ENCODE assay signal across 26 mouse cellular contexts in genomic region chr2:170659291-170659690, GRCm38 (mm10). TPM values are rescaled to one million over a fixed set of nuclear protein-coding genes. Genes with fewer than 3 reads are reported as not detected.
DNase-seq lines count a peak whose midpoint lies in the region; ATAC-seq and TF ChIP-seq lines count a peak whose summit lies in the region.
"Had no signal": no experiment of that assay in that cellular context is flagged by ENCODE, and none has a peak within 500 bp of the region (broad histone marks: within the 10 kb centered on the region; RNA-seq: fewer than 3 reads in every experiment).

No protein-coding gene starts in this region.

- TF ChIP-seq CTCF in midbrain, postnatal 0 days (IDR thresholded peaks at IDR 0.05) = no peak

- WGBS in hindbrain, embryonic 13.5 days = 29% methylated on average over 8 of the region's 8 CpGs
- WGBS in hindbrain, embryonic 16.5 days = 27% methylated on average over 8 of the region's 8 CpGs
- WGBS in midbrain, postnatal 0 days = 33% methylated on average over 8 of the region's 8 CpGs

- DNase-seq in Muller cell, postnatal 12 days (ENCODE audit: inconsistent ontology term) = peak; percentile 43
- peak; percentile 13 for DNase-seq in R1 (ENCODE audit: low read depth, low spot score)
- peak; percentile 43 for DNase-seq in midbrain, postnatal 0 days (ENCODE audit: low spot score)
- DNase-seq in gastrocnemius, postnatal 4 days (ENCODE audit: low spot score in 2 of 2) = no peak
- no peak for DNase-seq in spleen, postnatal 14 days (ENCODE audit: low spot score in 2 of 2)
- DNase-seq: adrenal gland, adult 8-10 months; cerebellum, adult 11 months; cerebellum, postnatal 14 days; heart, postnatal 36 days; kidney, adult 8-10 months; kidney, postnatal 14 days; lung, postnatal 10 days; right cerebral cortex, adult 18-20 months; thymus, postnatal 25 days had no signal

- ATAC-seq in hindbrain, embryonic 13.5 days (ENCODE audit: low FRiP score) = no peak
- no peak for ATAC-seq in hindbrain, embryonic 16.5 days
- ATAC-seq in midbrain, postnatal 0 days (ENCODE audit: low FRiP score) = no peak

- H3K9me3 ChIP-seq in hindbrain, embryonic 13.5 days = no peaks in the 10 kb centered on the region
- no peaks in the 10 kb centered on the region for H3K9me3 ChIP-seq in hindbrain, embryonic 16.5 days (ENCODE audit: control insufficient read depth, low read length)
- H3K9me3 ChIP-seq in midbrain, postnatal 0 days (ENCODE audit: low read length) = no peaks in the 10 kb centered on the region
- H3K9me3 ChIP-seq: embryonic facial prominence, embryonic 15.5 days; heart, embryonic 10.5 days; limb, embryonic 15.5 days; liver, embryonic 15.5 days had no signal

- peaks cover 48% of the 10 kb centered on the region for H3K4me1 ChIP-seq in hindbrain, embryonic 13.5 days (replicated peaks)
- peaks cover 9% of the 10 kb centered on the region for H3K4me1 ChIP-seq in hindbrain, embryonic 16.5 days (ENCODE audit: control insufficient read depth, insufficient read depth, low read depth, low read length)
- 0 out of 2 replicates have a peak, but pooled peaks cover 8% of the 10 kb centered on the region for H3K4me1 ChIP-seq in midbrain, postnatal 0 days (ENCODE audit: insufficient read depth, low read length)
- H3K4me1 ChIP-seq: liver, embryonic 15.5 days had no signal

- H3K4me3 ChIP-seq in hindbrain, embryonic 13.5 days = no peak overlapping the region
- H3K4me3 ChIP-seq in hindbrain, embryonic 16.5 days (ENCODE audit: low read length) = no peak overlapping the region
- no peak overlapping the region for H3K4me3 ChIP-seq in midbrain, postnatal 0 days (ENCODE audit: low read depth, low read length)
- H3K4me3 ChIP-seq: embryonic facial prominence, embryonic 15.5 days; heart, embryonic 10.5 days; limb, embryonic 15.5 days; liver, embryonic 15.5 days had no signal

- no peak overlapping the region for H3K4me2 ChIP-seq in hindbrain, embryonic 13.5 days
- H3K4me2 ChIP-seq in hindbrain, embryonic 16.5 days (ENCODE audit: low read length) = no peak overlapping the region
- H3K4me2 ChIP-seq in midbrain, postnatal 0 days (ENCODE audit: low read depth, low read length, poor library complexity, severe bottlenecking) = no peak overlapping the region
- H3K4me2 ChIP-seq: liver, embryonic 15.5 days had no signal

- no peaks in the 10 kb centered on the region for H3K27me3 ChIP-seq in hindbrain, embryonic 13.5 days
- no peaks in the 10 kb centered on the region for H3K27me3 ChIP-seq in hindbrain, embryonic 16.5 days (replicated peaks; ENCODE audit: control insufficient read depth, insufficient read depth, low read length)
- H3K27me3 ChIP-seq in midbrain, postnatal 0 days (ENCODE audit: insufficient read depth, low read length) = no peaks in the 10 kb centered on the region
- H3K27me3 ChIP-seq: embryonic facial prominence, embryonic 15.5 days; limb, embryonic 15.5 days; liver, embryonic 15.5 days had no signal

- H3K36me3 ChIP-seq in hindbrain, embryonic 13.5 days = no peaks in the 10 kb centered on the region
- no peaks in the 10 kb centered on the region for H3K36me3 ChIP-seq in hindbrain, embryonic 16.5 days (ENCODE audit: control insufficient read depth, insufficient read depth, low read length)
- H3K36me3 ChIP-seq in midbrain, postnatal 0 days (ENCODE audit: insufficient read depth, low read length) = no peaks in the 10 kb centered on the region
- H3K36me3 ChIP-seq: embryonic facial prominence, embryonic 15.5 days; heart, embryonic 10.5 days; limb, embryonic 15.5 days; liver, embryonic 15.5 days had no signal

- H3K27ac ChIP-seq in hindbrain, embryonic 13.5 days = peak overlapping the region; percentile 44; the same call in 1 of the 2 replicates
- no peak overlapping the region for H3K27ac ChIP-seq in hindbrain, embryonic 16.5 days (ENCODE audit: low read depth, low read length)
- H3K27ac ChIP-seq in midbrain, postnatal 0 days (ENCODE audit: low read depth, low read length) = no peak overlapping the region
- H3K27ac ChIP-seq: heart, embryonic 10.5 days; liver, embryonic 15.5 days had no signal

- H3K9ac ChIP-seq in hindbrain, embryonic 13.5 days = no peak overlapping the region
- no peak overlapping the region for H3K9ac ChIP-seq in hindbrain, embryonic 16.5 days (ENCODE audit: low read depth, low read length)
- H3K9ac ChIP-seq in midbrain, postnatal 0 days (replicated peaks; ENCODE audit: low read length, poor library complexity, severe bottlenecking) = no peak overlapping the region
- H3K9ac ChIP-seq: embryonic facial prominence, embryonic 15.5 days; limb, embryonic 15.5 days; liver, embryonic 15.5 days had no signal

RNA-seq across cellular contexts. Expression of gene 4930470P17Rik, which starts 57.5 kb away (rescaled TPM):
- not detected in 2 replicates for polyA plus RNA-seq in hindbrain, embryonic 13.5 days (2015; fragmentation: Nextera tagmentation; extraction: Ambion mirVana)
- polyA plus RNA-seq in hindbrain, embryonic 16.5 days (2015; fragmentation: Nextera tagmentation; extraction: Ambion mirVana) = 0.19 and 0.36 TPM in 2 replicates
- not detected in 2 replicates for total RNA-seq in midbrain, postnatal 0 days (2014; rRNA removed)
- not detected in 2 replicates for polyA plus RNA-seq in midbrain, postnatal 0 days (2015; fragmentation: Nextera tagmentation; extraction: Ambion mirVana)
- not detected for total RNA-seq in gastrocnemius, postnatal 4 days (2021)
- total RNA-seq: adrenal gland, adult 8-10 months; heart, postnatal 36 days; layer of hippocampus, adult 8-10 months; left cerebral cortex, postnatal 25 days; megakaryocyte, adult 5-6 weeks had no signal
- polyA plus RNA-seq: embryonic facial prominence, embryonic 15.5 days; gonadal fat pad, adult 2 months; heart, embryonic 10.5 days; intestine, embryonic 14.5 days; limb, embryonic 15.5 days; liver, embryonic 15.5 days; small intestine, adult 2 months had no signal

Comparison
In these comparisons a context has a peak if more than half of its experiments do, and no peak if none do; other contexts are left out.
1. DNase-seq: peak in Muller cell, postnatal 12 days (single experiment), R1 (single experiment) and midbrain, postnatal 0 days (single experiment); none in gastrocnemius, postnatal 4 days (0 of 2) and spleen, postnatal 14 days (0 of 2).